Mouse (Mus musculus) heart, embryonic 12.5 days (tissue): Measurements from ENCODE around the gene Vav3. TPM values are rescaled to one million over a fixed set of nuclear protein-coding genes. Genes with fewer than 3 reads are reported as not detected.
A peak's percentile ranks its signal among the peaks of the same experiment; 100 is the strongest.
"Not testable (repeated sequence)": the region's sequence is repeated elsewhere in the genome, so short reads cannot be mapped to it uniquely, and the experiment has no call there.

ENCODE experiments used
- ATAC-seq: fragments of 200-750 bp; cut with Nextera tagmentation; 2 replicates; pipeline ENCODE4 v1.8.0; 2017; ENCODE audit warnings: moderate TSS enrichment, moderate library complexity; ENCODE audit not compliant: insufficient number of reproducible peaks, low FRiP score
- H3K27ac ChIP-seq: fragments of 300-500 bp; sonication (generic); 2 replicates; pipeline ENCODE4 v1.5.1; 2016; ENCODE audit warnings: mild to moderate bottlenecking, moderate library complexity; ENCODE audit not compliant: poor library complexity, severe bottlenecking
- H3K27me3 ChIP-seq: fragments of 300-500 bp; sonication (generic); replicated peaks from 2 replicates; pipeline ENCODE4 v1.6.1; 2016; ENCODE audit warnings: mild to moderate bottlenecking, moderate library complexity
- H3K36me3 ChIP-seq: fragments of 300-500 bp; sonication (generic); 2 replicates; pipeline ENCODE4 v1.6.1; 2016; ENCODE audit warnings: mild to moderate bottlenecking, moderate library complexity
- H3K4me1 ChIP-seq: fragments of 300-500 bp; sonication (generic); replicated peaks from 2 replicates; pipeline ENCODE4 v1.6.1; 2016; ENCODE audit warnings: mild to moderate bottlenecking
- H3K4me2 ChIP-seq: fragments of 300-500 bp; sonication (generic); 2 replicates; pipeline ENCODE4 v1.6.1; 2016; ENCODE audit warnings: mild to moderate bottlenecking, moderate library complexity
- H3K4me3 ChIP-seq: fragments of 300-500 bp; sonication (generic); 2 replicates; pipeline ENCODE4 v1.5.1; 2016; ENCODE audit warnings: mild to moderate bottlenecking
- H3K9ac ChIP-seq: fragments of 300-500 bp; sonication (generic); 2 replicates; pipeline ENCODE4 v1.6.1; 2016; ENCODE audit warnings: mild to moderate bottlenecking, moderate library complexity
- H3K9me3 ChIP-seq: fragments of 300-500 bp; sonication (generic); replicated peaks from 2 replicates; pipeline ENCODE4 v1.6.1; 2016; ENCODE audit warnings: mild to moderate bottlenecking, moderate library complexity
- WGBS: fragments of 180-500 bp; shearing (Covaris S2); methylation state at CpG from one replicate; pipeline ENCODE4 v1.1.7; 2016; 5-methylcytosine and 5-hydroxymethylcytosine counted together
- polyA plus RNA-seq: library from polyadenylated mRNA; unstranded; fragments of >200 nt; fragmentation: Nextera tagmentation; extraction: Ambion mirVana; gene quantifications from 2 replicates; pipeline ENCODE4 v1.2.1, GENCODE M21; 2016

Vav3 gene
- polyA plus RNA-seq, 1 experiment from 2014 or later: 9.9 TPM

DNA sequence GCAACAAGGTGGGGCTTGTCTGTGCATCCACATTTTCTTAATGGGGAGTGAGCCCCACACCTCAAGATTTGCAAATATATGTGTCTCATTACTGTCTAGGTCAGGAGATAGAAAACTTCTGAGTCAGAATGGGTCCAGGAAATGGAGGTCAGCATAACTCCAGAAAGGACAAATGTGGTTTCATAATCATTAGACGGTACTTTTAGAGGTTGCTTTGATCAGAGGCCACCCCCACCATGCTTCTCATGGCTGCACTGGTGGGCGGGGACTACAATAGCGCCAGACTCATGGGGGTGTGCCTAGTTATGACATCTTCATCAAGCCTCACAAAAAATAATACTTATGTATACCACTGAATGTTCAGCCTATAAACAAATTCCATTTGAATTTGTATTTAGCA, 103.6 kb downstream of the Vav3 start:
- H3K4me1 ChIP-seq: no peaks in the 10 kb centered on the region
- no peak overlapping the region for H3K27ac ChIP-seq
- no peaks in the 10 kb centered on the region for H3K36me3 ChIP-seq
- H3K9me3 ChIP-seq: no peaks in the 10 kb centered on the region
- H3K4me3 ChIP-seq: no peak overlapping the region
- H3K27me3 ChIP-seq: no peaks in the 10 kb centered on the region
- H3K4me2 ChIP-seq: no peak overlapping the region
- H3K9ac ChIP-seq: no peak overlapping the region
- ATAC-seq: no peak
- WGBS: 79% methylated on average over 3 of the region's 3 CpGs

DNA sequence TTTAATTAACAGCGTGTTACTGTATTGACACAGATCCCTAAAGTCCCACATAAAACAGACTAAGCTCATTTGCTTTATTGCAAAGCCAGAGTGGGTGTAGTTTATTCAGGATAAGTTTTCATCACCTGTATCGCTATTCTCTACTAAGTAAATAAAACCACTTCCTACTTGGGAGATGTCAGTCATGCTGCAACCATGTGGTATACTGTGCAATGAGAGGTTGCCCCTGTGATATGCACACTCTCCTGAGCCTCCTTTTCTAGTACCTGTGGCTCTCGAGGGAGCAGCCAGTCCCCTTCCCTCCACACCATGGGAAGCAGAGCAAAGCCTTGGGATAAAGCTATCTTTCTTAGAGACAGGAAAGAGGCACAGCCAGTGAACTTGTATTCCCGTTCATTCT, 106.5 kb downstream of the Vav3 start:
- WGBS: 61% methylated on average over 4 of the region's 4 CpGs
- no peaks in the 10 kb centered on the region for H3K9me3 ChIP-seq
- H3K4me1 ChIP-seq: no peaks in the 10 kb centered on the region
- no peak overlapping the region for H3K4me2 ChIP-seq
- H3K27me3 ChIP-seq: no peaks in the 10 kb centered on the region
- no peaks in the 10 kb centered on the region for H3K36me3 ChIP-seq
- H3K9ac ChIP-seq: no peak overlapping the region
- no peak for ATAC-seq
- H3K4me3 ChIP-seq: no peak overlapping the region
- H3K27ac ChIP-seq: no peak overlapping the region

DNA sequence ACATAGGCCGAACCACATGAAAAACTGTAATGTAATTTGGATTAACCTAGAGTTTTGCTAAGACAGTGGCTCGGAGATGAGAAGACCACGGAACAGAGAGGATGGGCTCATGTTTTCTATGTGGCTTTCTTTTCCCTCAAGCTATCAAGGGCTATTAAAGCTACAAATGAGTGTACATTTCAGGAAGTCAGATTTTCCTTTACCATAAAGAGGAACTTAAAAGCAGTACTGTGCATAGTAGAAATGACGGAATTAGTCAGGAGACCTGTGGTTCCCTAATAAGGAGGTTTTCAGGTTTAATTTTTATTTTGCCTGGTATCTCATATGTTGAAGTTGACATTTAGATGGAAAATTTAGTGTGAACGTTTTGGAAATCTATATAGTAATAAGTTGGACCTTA, 107.8 kb downstream of the Vav3 start:
- H3K4me2 ChIP-seq: not testable (repeated sequence)

DNA sequence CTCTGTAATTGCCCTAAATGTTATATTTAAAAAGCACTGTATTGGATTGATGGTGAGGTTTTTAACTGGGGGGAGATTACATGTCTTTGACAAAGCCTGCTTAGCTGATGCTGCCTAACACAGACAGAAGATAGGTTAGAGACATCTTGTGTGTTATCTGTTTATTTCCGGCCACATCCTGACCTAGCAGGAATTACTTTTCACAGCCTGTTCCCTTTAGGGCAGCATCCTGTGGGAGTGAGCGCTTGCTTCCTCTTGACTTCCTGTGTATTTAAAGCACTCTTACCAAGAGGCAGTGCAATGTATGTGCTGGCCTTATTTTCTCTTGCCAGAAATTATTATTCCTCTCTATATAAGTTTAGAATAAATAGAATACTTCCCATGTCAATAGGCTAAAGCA, 111.5 kb downstream of the Vav3 start:
- 38% methylated on average over 2 of the region's 2 CpGs for WGBS
- Histone ChIP-seq H3K9me3 (no peaks in the 10 kb centered on the region), H3K4me1 (0 out of 2 replicates have a peak, but pooled peaks cover 5% of the 10 kb centered on the region), H3K4me3 (no peak overlapping the region), H3K27me3 (no peaks in the 10 kb centered on the region), H3K4me2 (no peak overlapping the region), H3K36me3 (no peaks in the 10 kb centered on the region), H3K27ac (no peak overlapping the region), H3K9ac (no peak overlapping the region)
- ATAC-seq: 0 out of 2 replicates have a peak, but pooled peaks have one; percentile 67

More for the DNA sequence above, 107.8 kb downstream of the Vav3 start:
- H3K9ac ChIP-seq, H3K4me3 ChIP-seq, H3K27me3 ChIP-seq, H3K9me3 ChIP-seq, ATAC-seq, H3K36me3 ChIP-seq, H3K4me1 ChIP-seq, H3K27ac ChIP-seq: not testable (repeated sequence)
- 77% methylated on average over 5 of the region's 5 CpGs for WGBS

DNA sequence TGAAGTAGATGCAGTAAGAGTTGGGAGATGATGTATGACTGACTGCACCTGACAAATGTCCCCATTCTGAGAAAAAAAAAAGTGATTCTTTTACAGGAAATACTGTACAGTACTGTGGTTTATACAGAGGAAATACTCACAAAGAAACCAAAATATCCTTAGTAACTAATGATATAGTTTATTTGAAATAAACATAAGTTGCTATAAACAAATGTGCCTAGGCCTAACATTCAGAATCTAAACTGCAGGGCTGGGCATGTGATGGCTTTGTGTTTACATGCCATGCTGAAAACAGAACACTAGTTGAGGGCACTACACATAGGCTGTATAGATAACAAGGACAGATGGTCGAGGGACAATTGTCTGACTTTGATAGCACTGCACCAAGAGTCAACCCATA, 114.2 kb downstream of the Vav3 start:
- ATAC-seq: no peak
- no peak overlapping the region for H3K9ac ChIP-seq
- WGBS: 10% methylated on average over 1 of the region's 1 CpGs
- no peaks in the 10 kb centered on the region for H3K36me3 ChIP-seq
- no peak overlapping the region for H3K4me2 ChIP-seq
- H3K9me3 ChIP-seq: no peaks in the 10 kb centered on the region
- H3K4me1 ChIP-seq: 0 out of 2 replicates have a peak, but pooled peaks cover 5% of the 10 kb centered on the region
- H3K27me3 ChIP-seq: no peaks in the 10 kb centered on the region
- H3K27ac ChIP-seq: no peak overlapping the region
- no peak overlapping the region for H3K4me3 ChIP-seq

- Histone ChIP-seq H3K36me3 (no peaks in the 10 kb centered on the region), H3K4me3 (no peak overlapping the region), H3K4me2 (no peak overlapping the region), H3K4me1 (0 out of 2 replicates have a peak, but pooled peaks cover 5% of the 10 kb centered on the region), H3K27me3 (no peaks in the 10 kb centered on the region), H3K9ac (no peak overlapping the region), H3K27ac (no peak overlapping the region), H3K9me3 (no peaks in the 10 kb centered on the region)
- 75% methylated on average over 1 of the region's 1 CpGs for WGBS
- ATAC-seq: no peak
Observed at GRCm38 (mm10) chr3:109456340-109456739, 115.9 kb downstream of the Vav3 start.

GRCm38 (mm10) chr3:109463684-109464083, 123.2 kb downstream of the Vav3 start:
- H3K4me2 ChIP-seq: no peak overlapping the region
- H3K27ac ChIP-seq: no peak overlapping the region
- peaks cover 7% of the 10 kb centered on the region; the same call in 1 of the 2 replicates for H3K4me1 ChIP-seq
- no peaks in the 10 kb centered on the region for H3K9me3 ChIP-seq
- no peak for ATAC-seq
- WGBS: 73% methylated on average over 6 of the region's 6 CpGs
- no peak overlapping the region for H3K9ac ChIP-seq
- H3K36me3 ChIP-seq: no peaks in the 10 kb centered on the region
- no peak overlapping the region for H3K4me3 ChIP-seq
- no peaks in the 10 kb centered on the region for H3K27me3 ChIP-seq

DNA sequence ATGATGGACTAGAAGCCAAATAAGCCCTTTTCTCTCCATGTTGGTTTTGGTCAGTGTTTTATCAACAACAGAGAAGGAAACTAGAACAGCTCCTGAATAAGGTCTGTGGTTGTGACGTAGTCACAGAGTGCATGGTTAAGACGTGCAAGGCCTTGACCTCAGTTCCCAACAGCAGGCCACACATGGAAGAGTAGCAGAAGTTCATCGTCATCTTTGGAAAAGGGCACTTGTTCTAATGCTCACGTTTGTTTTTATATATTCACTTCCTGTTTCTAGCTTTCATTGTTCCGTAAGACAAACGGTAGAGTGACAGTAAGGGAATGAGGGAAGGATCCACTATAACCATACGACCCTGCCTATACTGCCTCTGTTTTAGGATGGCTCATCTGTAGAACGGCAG, 124.1 kb downstream of the Vav3 start:
- H3K4me1 ChIP-seq: peaks cover 12% of the 10 kb centered on the region
- H3K4me3 ChIP-seq: no peak overlapping the region
- no peaks in the 10 kb centered on the region for H3K9me3 ChIP-seq
- 80% methylated on average over 8 of the region's 8 CpGs for WGBS
- no peak overlapping the region for H3K27ac ChIP-seq
- no peaks in the 10 kb centered on the region for H3K27me3 ChIP-seq
- no peak overlapping the region for H3K9ac ChIP-seq
- no peak overlapping the region for H3K4me2 ChIP-seq
- ATAC-seq: no peak
- H3K36me3 ChIP-seq: no peaks in the 10 kb centered on the region

DNA sequence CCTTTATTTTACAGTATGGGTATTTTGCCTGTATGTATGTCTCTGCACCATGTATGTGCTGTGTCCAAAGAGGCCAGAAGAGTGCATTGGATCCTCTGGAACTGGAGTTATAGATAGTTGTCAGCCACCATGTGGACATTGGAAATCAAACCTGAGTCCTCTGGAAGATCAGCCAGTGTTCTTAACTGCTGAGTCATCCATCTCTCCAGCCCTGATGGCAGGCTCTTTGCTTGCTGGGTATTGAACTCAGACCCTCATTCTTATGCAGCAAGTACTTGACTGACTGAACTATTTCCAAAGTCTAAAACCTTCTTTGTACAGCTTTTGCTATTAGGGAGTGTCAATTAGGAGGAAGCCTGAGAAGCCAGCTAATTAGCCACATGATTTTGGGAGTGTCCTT, 126.1 kb downstream of the Vav3 start:
- no peaks in the 10 kb centered on the region for H3K9me3 ChIP-seq
- no peak overlapping the region for H3K27ac ChIP-seq
- H3K36me3 ChIP-seq: no peaks in the 10 kb centered on the region
- H3K4me3 ChIP-seq: no peak overlapping the region
- peaks cover 14% of the 10 kb centered on the region for H3K4me1 ChIP-seq
- H3K27me3 ChIP-seq: no peaks in the 10 kb centered on the region
- H3K9ac ChIP-seq: no peak overlapping the region
- ATAC-seq: no peak
- H3K4me2 ChIP-seq: no peak overlapping the region

DNA sequence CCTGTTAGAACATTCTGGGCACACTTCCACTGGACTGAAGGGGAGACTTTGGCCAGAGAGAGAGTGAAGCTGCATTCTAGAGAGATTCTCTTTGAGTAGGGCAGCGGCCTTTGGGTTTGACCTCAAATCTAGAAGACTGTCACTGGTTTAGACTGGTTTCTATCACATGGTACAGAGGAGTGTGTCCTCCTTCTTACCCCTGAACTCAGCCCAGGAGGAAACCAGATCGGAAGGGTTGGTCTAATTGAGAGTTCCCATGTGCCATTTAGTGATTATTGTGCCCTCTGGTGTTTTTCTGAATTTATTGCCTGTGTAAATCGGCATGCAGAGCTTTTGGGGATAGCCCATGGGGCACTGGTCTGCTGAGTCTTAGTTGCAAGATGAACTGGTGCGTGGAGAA, 126.8 kb downstream of the Vav3 start:
- H3K36me3 ChIP-seq: no peaks in the 10 kb centered on the region

DNA sequence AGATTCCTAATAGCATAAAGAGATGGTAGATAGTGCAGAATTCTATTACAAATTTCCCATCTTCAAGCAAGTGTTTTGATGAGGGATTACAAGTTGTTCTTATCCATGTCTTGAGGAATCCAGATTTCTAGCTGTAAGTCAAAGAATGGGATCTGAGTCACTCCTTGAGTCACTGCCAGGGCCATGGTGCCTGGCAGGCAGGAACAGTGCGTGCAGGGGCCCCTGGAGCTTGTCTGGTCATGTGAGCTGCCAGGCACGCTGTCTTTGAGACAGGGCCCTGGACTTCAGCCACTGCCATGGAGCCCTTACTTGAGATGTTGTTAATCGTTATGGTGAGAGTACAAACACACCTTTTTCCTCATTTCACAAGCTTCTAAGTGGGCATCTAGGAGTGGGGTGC, 129.0 kb downstream of the Vav3 start:
- Histone ChIP-seq H3K36me3 (no peaks in the 10 kb centered on the region), H3K27ac (no peak overlapping the region), H3K9me3 (no peaks in the 10 kb centered on the region), H3K4me2 (no peak overlapping the region), H3K4me3 (no peak overlapping the region), H3K9ac (no peak overlapping the region), H3K4me1 (peaks cover 14% of the 10 kb centered on the region), H3K27me3 (no peaks in the 10 kb centered on the region)
- 51% methylated on average over 3 of the region's 3 CpGs for WGBS
- no peak for ATAC-seq

More for the DNA sequence above, 126.8 kb downstream of the Vav3 start:
- Histone ChIP-seq H3K4me3 (no peak overlapping the region), H3K4me1 (peaks cover 14% of the 10 kb centered on the region), H3K27ac (no peak overlapping the region), H3K27me3 (no peaks in the 10 kb centered on the region), H3K9ac (no peak overlapping the region), H3K9me3 (no peaks in the 10 kb centered on the region), H3K4me2 (no peak overlapping the region)
- ATAC-seq: no peak
- 58% methylated on average over 4 of the region's 4 CpGs for WGBS

GRCm38 (mm10) chr3:109470651-109471255, 130.3 kb downstream of the Vav3 start:
- no peaks in the 10 kb centered on the region for H3K27me3 ChIP-seq
- H3K4me2 ChIP-seq: no peak overlapping the region
- no peak overlapping the region for H3K27ac ChIP-seq
- no peak overlapping the region for H3K4me3 ChIP-seq
- peaks cover 16% of the 10 kb centered on the region for H3K4me1 ChIP-seq
- WGBS: 49% methylated on average over 1 of the region's 1 CpGs
- no peak overlapping the region for H3K9ac ChIP-seq
- no peak for ATAC-seq
- H3K36me3 ChIP-seq: no peaks in the 10 kb centered on the region
- no peaks in the 10 kb centered on the region for H3K9me3 ChIP-seq
